Mouse (Mus musculus) spleen, adult 18-20 months (tissue): ENCODE results near the gene Lypd6b.

Source experiments
- DNase-seq, 2 experiments: peaks; one replicate each; pipeline ENCODE4 v3.0.0; 2022; ENCODE audit warnings: mixed read lengths in 2 of 2

Gene Lypd6b

GRCm38 (mm10) chr2:49771172-49771571, 16.3 kb upstream of the Lypd6b start:
- no peak for DNase-seq

GRCm38 (mm10) chr2:49773194-49773931, 14.1 kb upstream of the Lypd6b start:
- no peak for DNase-seq

GRCm38 (mm10) chr2:49774180-49774579, 13.3 kb upstream of the Lypd6b start:
- DNase-seq = no peak

GRCm38 (mm10) chr2:49775187-49775586, 12.3 kb upstream of the Lypd6b start:
- DNase-seq = no peak

- DNase-seq = no peak
Measured at GRCm38 (mm10) chr2:49775735-49776134, 11.8 kb upstream of the Lypd6b start.

- DNase-seq = no peak
Measured at GRCm38 (mm10) chr2:49776407-49776806, 11.1 kb upstream of the Lypd6b start.

- no peak for DNase-seq
Measured at GRCm38 (mm10) chr2:49788051-49788418, 547 bp downstream of the Lypd6b start.

- DNase-seq = no peak
Measured at GRCm38 (mm10) chr2:49788643-49789042, 1.2 kb downstream of the Lypd6b start.

- DNase-seq = no peak
Measured at GRCm38 (mm10) chr2:49789078-49789477, 1.6 kb downstream of the Lypd6b start.

GRCm38 (mm10) chr2:49789504-49789903, 2.0 kb downstream of the Lypd6b start:
- DNase-seq = no peak

- no peak for DNase-seq
Measured at GRCm38 (mm10) chr2:49797444-49798143, 10.1 kb downstream of the Lypd6b start.

- DNase-seq = no peak
Measured at GRCm38 (mm10) chr2:49804448-49804847, 17.0 kb downstream of the Lypd6b start.

GRCm38 (mm10) chr2:49805736-49806371, 18.4 kb downstream of the Lypd6b start:
- no peak for DNase-seq

GRCm38 (mm10) chr2:49809496-49809895, 22.0 kb downstream of the Lypd6b start:
- DNase-seq = no peak

GRCm38 (mm10) chr2:49811420-49811819, 23.9 kb downstream of the Lypd6b start:
- DNase-seq = no peak

GRCm38 (mm10) chr2:49811871-49812363, 24.4 kb downstream of the Lypd6b start:
- DNase-seq = no peak

- DNase-seq = no peak
Measured at GRCm38 (mm10) chr2:49813151-49813550, 25.7 kb downstream of the Lypd6b start.

- DNase-seq = no peak
Measured at GRCm38 (mm10) chr2:49814011-49814410, 26.5 kb downstream of the Lypd6b start.

GRCm38 (mm10) chr2:49815696-49816320, 28.3 kb downstream of the Lypd6b start:
- DNase-seq = no peak

- no peak for DNase-seq
Measured at GRCm38 (mm10) chr2:49816549-49816948, 29.1 kb downstream of the Lypd6b start.

- DNase-seq = no peak
Measured at GRCm38 (mm10) chr2:49817151-49817550, 29.7 kb downstream of the Lypd6b start.

- DNase-seq = no peak
Measured at GRCm38 (mm10) chr2:49818126-49818525, 30.6 kb downstream of the Lypd6b start.

- no peak for DNase-seq
Measured at GRCm38 (mm10) chr2:49822312-49822711, 34.8 kb downstream of the Lypd6b start.
